Mouse (Mus musculus) liver, embryonic 16.5 days (tissue): ENCODE results near the gene Heyl. TPM values are rescaled to one million over a fixed set of nuclear protein-coding genes. Genes with fewer than 3 reads are reported as not detected.

ENCODE experiments used
- ATAC-seq: fragments of 200-750 bp; cut with Nextera tagmentation; 2 replicates; pipeline ENCODE4 v1.8.0; 2017; ENCODE audit warnings: low read depth, mild to moderate bottlenecking, moderate number of reproducible peaks, moderate library complexity
- H3K27ac ChIP-seq: fragments of 300-500 bp; sonication (generic); 2 replicates; pipeline ENCODE4 v1.5.1; 2014; ENCODE audit warnings: mild to moderate bottlenecking, low read length
- H3K27me3 ChIP-seq: fragments of 300-500 bp; sonication (generic); 2 replicates; pipeline ENCODE4 v1.6.1; 2014; ENCODE audit warnings: low read depth, low read length, mixed read lengths; ENCODE audit not compliant: control insufficient read depth, insufficient read depth
- H3K36me3 ChIP-seq: fragments of 300-500 bp; sonication (generic); 2 replicates; pipeline ENCODE4 v1.6.1; 2014; ENCODE audit warnings: mild to moderate bottlenecking; ENCODE audit not compliant: control insufficient read depth, insufficient read depth
- H3K4me1 ChIP-seq: fragments of 300-500 bp; sonication (generic); 2 replicates; pipeline ENCODE4 v1.6.1; 2014; ENCODE audit warnings: low read depth, low read length, mixed read lengths; ENCODE audit not compliant: control insufficient read depth
- H3K4me2 ChIP-seq: fragments of 300-500 bp; sonication (generic); 2 replicates; pipeline ENCODE4 v1.6.1; 2014; ENCODE audit warnings: low read depth, low read length, mixed read lengths
- H3K4me3 ChIP-seq: fragments of 300-500 bp; sonication (generic); 2 replicates; pipeline ENCODE4 v1.5.1; 2014; ENCODE audit warnings: low read depth, mild to moderate bottlenecking, low read length
- H3K9ac ChIP-seq: fragments of 300-500 bp; sonication (generic); 2 replicates; pipeline ENCODE4 v1.6.1; 2014; ENCODE audit warnings: low read depth, low read length
- H3K9me3 ChIP-seq: fragments of 300-500 bp; sonication (generic); replicated peaks from 2 replicates; pipeline ENCODE4 v1.6.1; 2016; ENCODE audit warnings: low read length; ENCODE audit not compliant: control insufficient read depth
- WGBS: fragments of 180-500 bp; shearing (Covaris S2); extraction: QIAGEN DNeasy Blood & Tissue Kit; methylation state at CpG from one replicate; pipeline ENCODE4 v1.1.7; 2014; ENCODE audit not compliant: insufficient replicate concordance; 5-methylcytosine and 5-hydroxymethylcytosine counted together
- polyA plus RNA-seq: library from polyadenylated mRNA; unstranded; fragments of >200 nt; fragmentation: Nextera tagmentation; extraction: Ambion mirVana; gene quantifications from 2 replicates; pipeline ENCODE4 v1.2.1, GENCODE M21; 2015

Heyl gene
- polyA plus RNA-seq, 1 experiment from 2014 or later, result 1.1 TPM

DNA sequence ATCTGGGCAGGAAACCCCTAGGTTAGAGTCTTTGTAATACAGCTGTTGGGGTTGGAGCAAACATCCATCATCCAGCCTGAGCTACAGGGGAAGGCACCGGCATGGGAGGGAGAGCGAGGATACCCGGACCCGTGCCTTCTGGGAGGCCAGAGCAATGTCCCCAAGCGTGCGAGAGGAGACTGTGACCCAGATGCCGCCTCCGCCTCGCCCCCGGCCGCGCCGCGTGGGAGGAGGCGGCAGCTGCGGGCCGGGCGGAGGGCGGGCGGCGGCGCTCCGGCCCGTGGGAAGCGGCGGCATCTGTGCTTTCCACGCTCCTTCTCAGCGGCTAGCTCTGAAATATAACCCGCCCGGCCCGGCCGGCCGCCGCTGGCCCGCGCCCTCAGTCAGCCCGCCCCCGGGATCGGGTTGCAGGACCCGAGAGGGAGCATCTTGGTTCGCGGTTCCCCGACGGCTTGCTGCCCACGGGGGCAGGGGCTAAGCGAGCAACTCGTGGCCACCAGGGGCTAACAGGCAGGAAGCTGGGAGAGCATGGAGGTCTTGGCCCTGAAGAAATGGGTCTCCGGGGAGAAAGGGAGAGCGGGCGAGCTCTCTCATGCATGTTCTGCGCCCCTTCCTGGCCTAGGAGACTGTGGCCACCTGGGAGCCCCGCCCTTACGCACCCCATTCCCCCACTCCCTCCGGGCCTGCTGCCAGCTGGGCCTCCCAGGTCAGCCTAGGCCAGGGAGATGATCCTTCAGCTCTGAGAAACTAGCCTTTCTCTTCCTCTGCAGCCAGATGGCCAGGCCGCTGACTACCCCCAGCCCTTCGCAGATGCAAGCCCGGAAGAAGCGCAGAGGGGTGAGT, 6.2 kb downstream of the Heyl start:
- H3K36me3 ChIP-seq, result no peaks in the 10 kb centered on the region
- H3K9me3 ChIP-seq, result no peaks in the 10 kb centered on the region
- no peak overlapping the region for H3K27ac ChIP-seq
- ATAC-seq, result peak; percentile 55; the same call in 1 of the 2 replicates
- peaks cover 41% of the 10 kb centered on the region for H3K27me3 ChIP-seq
- H3K4me1 ChIP-seq, result no peaks in the 10 kb centered on the region
- H3K4me2 ChIP-seq, result peak overlapping the region; percentile 38
- peak overlapping the region; percentile 23 for H3K4me3 ChIP-seq
- H3K9ac ChIP-seq, result no peak overlapping the region
- 14% methylated on average over 52 of the region's 58 CpGs for WGBS

DNA sequence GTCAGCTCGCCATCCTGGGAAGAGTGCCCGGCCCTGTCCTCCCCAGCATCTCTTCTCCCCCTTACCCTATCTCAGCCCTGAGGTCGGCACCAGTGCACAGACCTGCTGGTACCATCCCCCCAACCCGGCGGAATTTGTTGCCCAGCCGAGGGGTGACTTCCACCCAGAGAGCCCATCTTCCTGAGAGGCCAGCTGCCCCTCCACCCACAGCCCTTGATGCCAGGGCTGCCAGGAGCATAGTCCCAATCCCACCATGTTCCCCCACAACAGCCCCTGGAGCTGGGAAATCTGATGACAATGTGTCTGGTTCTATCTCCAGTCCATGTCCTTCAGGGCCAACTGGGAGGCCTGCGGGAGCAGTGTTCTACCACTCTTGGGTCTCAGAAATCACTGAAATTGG, 12.9 kb downstream of the Heyl start:
- Histone ChIP-seq H3K9me3 (no peaks in the 10 kb centered on the region), H3K4me2 (no peak overlapping the region), H3K27ac (no peak overlapping the region), H3K27me3 (no peaks in the 10 kb centered on the region; the same call in 1 of the 2 replicates), H3K4me3 (no peak overlapping the region), H3K4me1 (no peaks in the 10 kb centered on the region), H3K36me3 (no peaks in the 10 kb centered on the region), H3K9ac (no peak overlapping the region)
- no peak for ATAC-seq
- WGBS, result 61% methylated on average over 7 of the region's 7 CpGs

DNA sequence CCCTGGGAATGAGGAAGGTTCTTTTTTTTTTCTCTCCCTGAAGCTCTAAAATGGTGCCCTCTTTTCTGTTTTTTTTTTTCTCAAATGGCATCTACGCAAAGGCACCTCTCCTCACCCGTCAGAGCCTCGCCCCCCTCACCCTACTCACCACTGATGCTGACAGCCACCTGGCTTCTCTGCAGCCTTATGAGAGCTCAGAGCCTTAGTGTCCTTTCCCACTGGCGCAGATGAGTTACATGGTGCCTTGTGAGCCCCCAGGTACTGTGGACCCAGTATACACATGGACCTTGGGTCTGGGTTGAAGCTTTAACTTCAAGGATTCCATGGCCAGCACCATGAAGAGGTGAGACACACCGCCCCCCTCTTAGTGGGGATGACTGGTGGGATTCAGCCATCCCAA, 13.3 kb downstream of the Heyl start:
- H3K36me3 ChIP-seq, result no peaks in the 10 kb centered on the region
- H3K9ac ChIP-seq, result no peak overlapping the region

DNA sequence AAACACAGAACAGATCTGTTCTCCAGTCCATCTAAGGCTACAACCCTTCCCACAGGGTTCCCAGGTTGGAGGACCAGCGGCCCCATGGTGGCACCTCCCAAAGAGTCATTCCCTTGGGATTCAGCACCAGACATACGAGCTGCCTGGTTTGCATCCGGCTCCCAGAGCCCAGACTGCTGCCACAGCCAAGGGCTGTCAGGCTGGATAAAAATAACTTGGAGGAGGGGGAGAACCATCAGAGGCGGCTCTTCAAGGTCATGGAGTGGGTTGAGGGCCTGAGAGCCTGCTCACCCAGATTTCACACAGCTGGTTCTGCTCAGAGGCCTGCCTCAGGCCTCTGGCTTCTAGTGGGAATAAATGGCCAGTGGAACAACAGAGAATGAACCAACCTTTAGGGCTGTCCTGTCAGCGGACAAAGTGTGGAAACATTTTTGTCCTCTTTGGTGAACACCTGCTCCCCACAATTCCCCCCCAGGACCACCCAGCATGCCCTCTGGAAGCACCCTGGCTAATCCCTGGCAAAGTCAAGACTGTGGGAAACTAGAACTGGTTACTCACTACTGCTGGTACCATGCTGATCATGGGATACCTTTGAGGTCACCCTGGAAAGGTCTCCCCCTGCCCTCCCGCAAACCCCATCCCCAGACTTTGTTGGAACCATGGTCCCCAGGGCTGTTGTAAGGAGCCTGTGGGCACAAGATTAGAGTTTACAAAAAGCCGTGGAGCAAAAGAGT, 14.0 kb downstream of the Heyl start:
- no peaks in the 10 kb centered on the region for H3K4me1 ChIP-seq
- H3K4me2 ChIP-seq, result no peak overlapping the region
- H3K36me3 ChIP-seq, result no peaks in the 10 kb centered on the region
- H3K4me3 ChIP-seq, result no peak overlapping the region
- H3K27ac ChIP-seq, result no peak overlapping the region
- H3K27me3 ChIP-seq, result no peaks in the 10 kb centered on the region
- WGBS, result 57% methylated on average over 7 of the region's 7 CpGs
- H3K9ac ChIP-seq, result no peak overlapping the region
- H3K9me3 ChIP-seq, result no peaks in the 10 kb centered on the region
- no peak for ATAC-seq

More for the DNA sequence above, 13.3 kb downstream of the Heyl start:
- no peak overlapping the region for H3K4me3 ChIP-seq
- H3K27me3 ChIP-seq, result no peaks in the 10 kb centered on the region
- H3K27ac ChIP-seq, result no peak overlapping the region
- no peaks in the 10 kb centered on the region for H3K9me3 ChIP-seq
- no peak for ATAC-seq
- no peaks in the 10 kb centered on the region for H3K4me1 ChIP-seq
- H3K4me2 ChIP-seq, result no peak overlapping the region
- WGBS, result 75% methylated on average over 5 of the region's 5 CpGs

DNA sequence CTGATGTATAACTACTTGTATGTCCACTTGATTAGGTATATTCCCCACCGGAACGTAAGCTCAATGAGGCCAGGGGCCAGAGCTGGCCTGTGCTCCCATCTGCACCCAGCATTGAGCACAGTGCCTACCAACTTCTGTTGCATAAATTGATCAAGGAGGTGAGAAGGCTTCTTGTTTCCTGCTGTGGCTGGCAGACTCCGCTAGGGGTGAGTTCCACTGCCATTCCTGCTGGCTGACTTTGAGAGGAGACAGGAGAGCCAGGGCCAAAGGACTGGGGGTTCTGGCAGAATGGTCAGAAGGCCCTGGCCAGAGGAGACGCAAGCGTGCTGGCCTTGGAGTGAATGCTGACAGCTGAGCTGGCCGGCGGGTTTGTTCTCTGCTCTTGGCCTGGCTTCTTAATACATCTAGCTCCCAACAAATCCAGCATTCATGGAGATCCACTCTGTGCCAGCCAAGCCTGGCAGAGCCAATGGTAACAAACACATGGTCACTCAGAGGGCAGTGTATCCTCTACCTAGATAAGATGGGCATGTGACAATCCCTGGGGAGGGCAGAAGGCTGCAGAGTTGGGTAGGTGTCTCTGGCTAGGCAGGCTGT, 15.7 kb downstream of the Heyl start:
- Histone ChIP-seq H3K4me3 (no peak overlapping the region), H3K9me3 (no peaks in the 10 kb centered on the region), H3K36me3 (no peaks in the 10 kb centered on the region), H3K4me1 (no peaks in the 10 kb centered on the region), H3K4me2 (no peak overlapping the region), H3K27ac (no peak overlapping the region), H3K27me3 (no peaks in the 10 kb centered on the region), H3K9ac (no peak overlapping the region)
- ATAC-seq, result no peak
- 67% methylated on average over 7 of the region's 7 CpGs for WGBS

DNA sequence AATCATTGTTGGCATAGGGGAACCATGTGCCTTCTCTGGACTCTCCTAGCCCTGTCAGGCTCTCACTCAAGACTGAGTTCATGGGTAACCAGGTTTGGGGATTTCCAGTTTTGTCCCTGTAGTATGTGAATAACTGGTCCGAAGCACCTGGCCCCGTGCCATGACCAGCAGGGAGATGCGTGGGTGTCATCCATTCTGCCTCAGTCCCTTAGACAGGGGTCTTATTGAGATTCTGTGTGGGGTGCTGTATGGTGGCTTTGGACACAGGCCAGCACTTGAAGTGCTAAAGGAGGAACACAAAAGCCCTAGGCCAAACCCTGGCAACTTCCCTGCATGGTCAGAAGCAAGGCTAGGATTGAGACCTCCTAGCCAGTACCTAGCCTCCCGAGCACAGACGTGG, 18.9 kb downstream of the Heyl start:
- Histone ChIP-seq H3K9me3 (no peaks in the 10 kb centered on the region), H3K9ac (no peak overlapping the region), H3K36me3 (no peaks in the 10 kb centered on the region), H3K27ac (no peak overlapping the region), H3K4me2 (no peak overlapping the region), H3K4me3 (no peak overlapping the region), H3K27me3 (no peaks in the 10 kb centered on the region), H3K4me1 (no peaks in the 10 kb centered on the region)
- no peak for ATAC-seq
- 74% methylated on average over 5 of the region's 5 CpGs for WGBS

DNA sequence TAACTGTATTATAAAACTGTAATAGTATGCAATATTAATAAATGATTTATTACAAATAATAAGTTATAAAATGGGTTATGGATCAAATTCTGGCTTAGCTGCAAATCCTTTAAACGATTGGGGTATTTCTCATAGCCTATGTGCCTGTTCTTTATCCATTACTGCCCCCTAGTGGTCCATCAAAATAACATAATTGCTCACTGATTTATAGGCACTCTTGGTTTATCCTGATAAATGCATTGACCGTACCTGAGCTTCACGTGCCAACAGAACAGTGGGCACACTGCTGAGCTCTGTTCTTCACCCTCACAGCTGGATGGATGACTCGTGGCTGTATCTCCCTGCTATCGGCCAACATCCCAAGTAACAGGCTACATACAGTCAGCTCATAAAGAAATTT, 21.3 kb downstream of the Heyl start:
- no peak for ATAC-seq

DNA sequence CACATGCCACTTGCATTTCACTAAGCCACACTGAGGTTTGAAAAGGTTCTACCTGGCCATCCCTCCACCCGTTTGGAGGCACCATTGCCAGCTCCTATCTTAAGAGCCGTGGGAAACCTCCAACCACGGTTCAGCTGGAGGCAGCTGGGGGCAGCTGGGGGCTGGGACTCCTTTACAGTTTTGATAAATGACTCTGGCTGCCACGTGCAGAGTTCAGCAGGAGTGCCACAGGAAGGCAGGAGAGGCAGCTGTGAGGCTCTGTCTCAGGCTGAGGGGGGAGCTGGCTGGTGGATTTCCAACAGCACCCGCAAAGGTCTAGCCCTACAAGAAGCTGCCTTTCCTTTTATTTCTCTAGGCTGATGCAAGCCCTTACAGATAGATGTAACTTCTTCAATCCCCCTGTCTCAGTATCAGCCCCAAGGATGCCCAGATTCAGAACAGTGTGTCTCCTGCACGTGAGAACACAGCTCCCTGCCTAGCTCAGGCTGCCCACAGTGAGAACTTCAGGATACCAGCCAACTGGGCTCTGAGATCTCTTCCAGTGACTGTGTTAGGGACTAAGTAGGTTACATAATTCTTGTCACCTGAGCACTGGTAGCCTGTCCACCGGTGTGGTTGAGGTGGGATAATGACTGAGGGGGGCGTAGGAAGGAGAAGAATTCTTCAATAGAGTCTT, 26.9 kb downstream of the Heyl start:
- ATAC-seq, result no peak

More for the DNA sequence above, 21.3 kb downstream of the Heyl start:
- Histone ChIP-seq H3K4me3 (no peak overlapping the region), H3K27ac (no peak overlapping the region), H3K4me2 (no peak overlapping the region), H3K36me3 (no peaks in the 10 kb centered on the region), H3K27me3 (no peaks in the 10 kb centered on the region), H3K4me1 (no peaks in the 10 kb centered on the region), H3K9ac (no peak overlapping the region), H3K9me3 (no peaks in the 10 kb centered on the region)
- 14% methylated on average over 5 of the region's 5 CpGs for WGBS

More for the DNA sequence above, 26.9 kb downstream of the Heyl start:
- no peaks in the 10 kb centered on the region for H3K9me3 ChIP-seq
- WGBS, result 20% methylated on average over 8 of the region's 8 CpGs
- H3K4me2 ChIP-seq, result no peak overlapping the region
- H3K4me3 ChIP-seq, result no peak overlapping the region
- no peak overlapping the region for H3K27ac ChIP-seq
- no peak overlapping the region for H3K9ac ChIP-seq
- no peaks in the 10 kb centered on the region for H3K36me3 ChIP-seq
- no peaks in the 10 kb centered on the region for H3K4me1 ChIP-seq
- H3K27me3 ChIP-seq, result no peaks in the 10 kb centered on the region
